Mouse (Mus musculus) heart, postnatal 25 days (tissue): ENCODE results near the gene Mpo. TPM values are rescaled to one million over a fixed set of nuclear protein-coding genes. Genes with fewer than 3 reads are reported as not detected.

Experiments used
- DNase-seq: peaks from one replicate; pipeline ENCODE4 v3.0.0; 2022; ENCODE audit warnings: low spot score
- intact Hi-C: fragments of 180-260 bp; cut with DNase I; formaldehyde crosslinking; loops from one replicate; pipeline ENCODE4 v1.15.1; 2025
- total RNA-seq, 2 experiments: library from RNA; stranded (reverse); gene quantifications; 2 replicates each; pipeline ENCODE4 v1.2.3; 2021

Mpo gene
- total RNA-seq, 2 experiments from 2014 or later = not detected

DNA sequence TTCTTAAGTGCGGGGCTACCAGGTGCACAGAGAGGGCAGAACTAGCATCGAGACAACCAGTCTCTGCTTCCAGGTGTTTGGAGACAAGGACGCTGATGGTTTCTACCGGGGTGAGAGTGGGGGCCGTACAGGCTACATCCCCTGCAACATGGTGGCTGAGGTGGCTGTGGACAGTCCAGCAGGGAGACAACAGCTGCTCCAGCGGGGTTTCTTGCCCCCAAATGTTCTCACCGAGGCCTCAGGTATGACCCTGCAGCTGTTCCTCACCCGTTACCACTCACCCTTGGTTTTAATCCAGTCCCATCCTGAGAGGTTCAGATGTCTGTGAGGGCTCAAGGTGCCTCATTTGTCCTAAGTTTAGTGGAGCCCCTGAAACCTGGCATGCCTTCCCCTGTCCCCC lies 13.3 kb upstream of the Mpo start:
- DNase-seq = no peak
- intact Hi-C loops = no loop called here

- DNase-seq = no peak
- intact Hi-C loops = no loop called here
These were observed 3.3 kb upstream of the Mpo start for GRCm38 (mm10) chr11:87790088-87790487.

GRCm38 (mm10) chr11:87801711-87802275 lies 8.4 kb downstream of the Mpo start:
- intact Hi-C loops = no loop called here
- peak; percentile 9 for DNase-seq

DNA sequence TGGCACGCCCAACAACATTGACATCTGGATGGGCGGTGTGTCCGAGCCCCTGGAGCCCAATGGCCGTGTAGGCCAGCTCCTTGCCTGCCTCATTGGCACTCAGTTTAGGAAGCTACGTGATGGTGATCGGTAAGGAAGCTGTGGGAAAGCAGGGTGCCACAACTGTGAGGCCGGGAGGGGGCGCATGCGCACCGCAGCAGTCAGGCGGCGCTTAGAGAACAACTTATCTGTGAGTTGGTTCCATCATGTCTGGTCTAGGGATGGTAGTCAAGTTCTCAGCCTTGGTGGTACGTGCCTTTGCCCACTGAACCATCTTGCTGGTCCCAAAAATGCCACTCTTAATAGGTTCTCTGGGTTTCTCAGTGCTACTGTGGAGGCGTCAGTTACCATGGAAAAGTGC lies 9.2 kb downstream of the Mpo start:
- intact Hi-C loops = no loop called here
- DNase-seq = no peak

DNA sequence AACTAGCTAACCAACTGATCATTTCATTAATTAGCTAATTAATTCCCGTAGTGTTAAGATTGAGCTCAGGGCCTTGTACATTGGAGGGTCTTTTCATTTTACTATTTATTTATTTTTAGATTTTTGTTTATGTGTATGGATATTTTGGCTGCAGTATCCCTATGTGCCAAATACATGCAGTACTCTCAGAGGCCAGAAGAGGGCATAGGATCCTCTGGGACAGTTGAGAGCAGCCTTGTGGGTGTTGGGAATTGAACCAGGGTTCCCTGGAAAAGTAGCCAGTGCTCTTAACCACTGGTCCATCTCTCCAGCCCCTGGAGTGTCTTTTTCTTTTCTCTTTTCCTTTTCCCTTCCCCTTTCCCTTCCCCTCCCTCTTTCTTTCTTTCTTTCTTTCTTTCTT lies 12.1 kb downstream of the Mpo start:
- no peak for DNase-seq
- intact Hi-C loops = no loop called here

DNA sequence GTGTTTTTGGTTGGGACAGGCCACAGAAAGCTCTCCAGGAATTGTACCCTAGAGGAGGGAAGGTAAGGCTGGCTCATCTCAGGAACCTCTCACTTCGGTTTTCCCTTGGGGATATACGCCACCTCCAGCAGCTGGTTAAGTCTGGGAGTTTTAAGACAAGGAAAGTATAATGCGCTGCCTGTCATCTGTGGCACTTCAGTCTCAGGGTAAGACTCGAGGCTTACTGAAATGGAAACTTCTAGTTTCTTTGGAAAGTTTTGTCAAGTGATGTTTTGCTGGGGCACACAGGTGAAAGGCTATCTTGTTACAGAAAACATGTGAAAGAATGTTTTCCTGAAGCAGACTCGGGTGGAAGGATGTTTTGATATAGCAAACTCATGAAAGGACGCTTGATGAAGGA lies 14.1 kb downstream of the Mpo start:
- no peak for DNase-seq
- intact Hi-C loops = no loop called here

DNA sequence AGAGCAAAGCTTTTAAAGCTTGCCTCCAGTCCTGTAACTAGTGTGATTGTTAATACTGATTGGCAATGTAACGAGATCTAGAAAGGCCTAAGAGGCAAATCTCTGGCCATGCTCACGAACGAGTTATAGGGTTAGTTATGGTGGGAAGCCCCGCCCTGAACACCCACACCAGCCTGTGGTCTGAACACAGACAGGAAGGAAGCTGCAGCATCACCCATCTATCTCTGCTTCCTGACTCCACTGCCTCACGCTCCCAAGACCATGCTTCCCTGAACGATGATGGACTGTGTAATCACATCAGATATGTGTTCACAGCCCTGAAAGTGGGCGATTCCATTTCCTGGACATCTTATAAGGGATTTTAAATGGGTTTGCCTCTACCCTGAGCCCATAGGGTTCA lies 14.9 kb downstream of the Mpo start:
- DNase-seq = no peak
- intact Hi-C loops = no loop called here

DNA sequence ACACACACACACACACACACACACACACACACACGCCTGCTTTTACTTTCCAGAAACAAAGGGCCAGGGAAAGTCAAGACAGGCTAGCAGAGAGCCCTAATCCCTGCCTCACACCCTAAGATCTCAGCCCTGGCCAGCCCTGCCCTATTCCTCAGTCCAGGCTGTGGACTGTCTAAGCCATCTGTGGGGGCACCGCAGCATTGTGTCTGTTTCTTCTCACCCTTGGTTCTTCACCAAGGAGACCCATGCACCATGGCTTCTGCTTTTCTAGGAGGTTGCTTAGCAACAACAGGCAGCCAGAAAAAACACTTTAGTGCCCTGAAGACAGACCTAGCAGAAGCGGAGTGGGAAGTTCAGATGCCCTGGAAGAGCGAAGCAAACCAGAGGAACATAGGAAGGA lies 18.0 kb downstream of the Mpo start:
- intact Hi-C loops = no loop called here
- DNase-seq = no peak

- intact Hi-C loops = no loop called here
- DNase-seq = no peak
These were observed 21.4 kb downstream of the Mpo start for GRCm38 (mm10) chr11:87814831-87815230.

DNA sequence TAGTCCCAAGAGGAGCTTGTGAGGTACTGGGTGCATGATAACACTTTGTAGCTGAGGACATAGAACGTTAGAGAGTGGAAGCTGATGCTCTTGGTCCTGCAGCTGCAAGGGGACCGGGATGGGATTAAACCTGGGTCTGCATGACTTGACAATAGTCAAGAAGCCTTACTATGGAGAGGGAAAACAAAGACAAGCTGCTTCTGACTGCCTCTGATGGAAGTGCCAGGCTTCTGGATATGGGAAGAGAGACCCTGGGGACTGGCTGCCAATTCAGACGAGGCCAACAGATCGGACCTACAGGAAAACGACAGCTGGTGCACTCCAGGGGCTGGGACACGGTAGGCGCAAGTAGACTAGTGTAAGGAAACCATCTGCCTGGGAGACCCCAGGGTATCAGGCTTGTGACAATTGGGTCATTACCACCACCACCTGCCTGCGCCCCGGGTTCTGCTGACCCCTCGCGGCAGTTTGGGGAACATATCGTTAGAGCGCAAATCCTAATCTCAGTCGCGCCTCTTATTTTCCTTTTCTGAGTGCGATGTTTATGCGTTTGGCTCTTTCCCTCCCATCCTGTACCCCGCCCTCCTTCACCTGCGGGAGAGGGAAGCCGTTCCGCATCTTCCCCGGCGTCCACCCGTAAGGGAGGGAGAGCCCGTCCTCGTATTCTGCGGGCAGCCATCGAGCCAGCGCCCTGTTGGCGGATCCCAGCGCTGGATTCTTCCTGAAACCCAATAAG lies 23.5 kb downstream of the Mpo start:
- DNase-seq = no peak
- intact Hi-C loops = loop anchor here (2.0 kb wide), 1 partner anchor 154 kb away; the partner anchor contains the start of gene Rnf43

- intact Hi-C loops = loop anchor here (2.0 kb wide), 1 partner anchor 155 kb away; the partner anchor contains the start of gene Rnf43
- no peak for DNase-seq
These were observed 24.0 kb downstream of the Mpo start for GRCm38 (mm10) chr11:87817443-87817773.

- no peak for DNase-seq
- intact Hi-C loops = no loop called here
These were observed 28.1 kb downstream of the Mpo start for GRCm38 (mm10) chr11:87821502-87821901.

DNA sequence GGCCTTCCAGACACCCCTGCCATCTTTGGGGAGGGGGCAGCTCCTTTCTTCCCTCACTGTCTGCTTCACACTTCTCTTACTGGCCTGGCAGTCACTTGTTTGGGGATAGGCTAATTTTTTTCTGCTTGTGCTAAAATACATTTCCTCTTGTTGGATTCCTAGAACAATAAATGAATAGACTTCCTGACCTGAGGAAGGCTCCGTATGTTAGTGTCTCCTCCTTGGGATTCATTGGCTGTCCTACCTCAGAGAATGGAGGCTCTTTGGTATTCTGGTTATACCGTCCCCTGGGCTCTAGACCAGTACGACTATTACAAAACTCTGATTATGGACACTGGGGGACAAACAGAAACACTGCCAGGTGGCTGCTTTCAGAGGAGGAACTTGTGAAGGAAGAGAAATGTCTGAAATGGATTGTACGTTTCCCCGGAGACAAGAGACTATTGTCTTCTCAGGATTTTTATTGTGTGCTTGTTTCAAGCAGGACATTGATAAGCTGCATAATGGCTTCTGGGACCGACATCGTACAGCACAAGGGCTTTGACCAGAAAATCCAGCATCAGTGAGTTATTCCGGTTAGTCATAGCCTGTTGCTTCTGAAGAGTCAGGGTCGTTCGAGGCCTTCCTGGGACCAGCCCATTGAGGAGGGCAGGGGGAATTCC lies 35.0 kb downstream of the Mpo start, which contains the start of gene Lpo:
Gene Lpo (minus strand): TSS at position 51 of the 662 bp plus-strand sequence.
- intact Hi-C loops = no loop called here

DNA sequence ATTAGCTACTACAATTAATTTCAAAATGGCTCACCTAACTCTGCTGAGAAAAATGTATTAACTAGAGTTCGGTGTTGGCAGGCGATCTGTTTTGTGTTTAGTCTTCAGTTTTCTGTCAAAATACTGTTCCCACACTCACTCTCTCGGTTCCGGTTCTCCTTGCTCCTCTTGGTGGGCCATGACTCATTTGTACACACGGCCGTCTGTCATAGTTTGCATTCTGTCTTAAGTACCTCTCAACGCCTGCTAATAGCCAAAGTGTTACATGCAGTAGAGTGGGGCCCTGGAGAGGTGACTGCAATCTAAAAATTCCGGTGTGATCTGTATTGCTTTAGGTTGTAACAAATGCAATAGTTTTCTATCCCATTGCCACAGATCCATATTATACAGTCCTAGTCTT lies 47.3 kb downstream of the Mpo start:
- intact Hi-C loops = no loop called here
- DNase-seq = no peak

More for the DNA sequence above, 35.0 kb downstream of the Mpo start, which contains the start of gene Lpo:
- DNase-seq = no peak

DNA sequence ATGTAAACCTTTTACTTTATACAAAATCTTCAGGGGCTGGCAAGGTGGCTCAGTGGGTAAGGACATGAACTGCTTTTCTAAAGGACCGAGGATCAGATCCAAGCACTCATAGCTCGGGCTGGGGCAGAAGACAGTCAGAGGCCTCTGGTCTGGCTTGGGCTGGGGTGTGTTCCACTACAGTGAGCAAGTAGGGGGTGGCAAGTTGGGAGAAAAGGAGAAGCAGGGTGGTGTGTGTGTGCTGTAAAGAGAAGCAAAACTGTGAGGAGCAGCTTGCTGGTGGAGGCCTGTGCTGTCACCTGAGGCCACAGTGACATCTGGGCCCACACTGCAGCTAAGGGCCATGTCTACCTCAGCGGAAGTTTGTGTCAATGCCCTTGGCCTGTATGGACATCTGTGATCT lies 48.1 kb downstream of the Mpo start:
- no peak for DNase-seq
- intact Hi-C loops = no loop called here

DNA sequence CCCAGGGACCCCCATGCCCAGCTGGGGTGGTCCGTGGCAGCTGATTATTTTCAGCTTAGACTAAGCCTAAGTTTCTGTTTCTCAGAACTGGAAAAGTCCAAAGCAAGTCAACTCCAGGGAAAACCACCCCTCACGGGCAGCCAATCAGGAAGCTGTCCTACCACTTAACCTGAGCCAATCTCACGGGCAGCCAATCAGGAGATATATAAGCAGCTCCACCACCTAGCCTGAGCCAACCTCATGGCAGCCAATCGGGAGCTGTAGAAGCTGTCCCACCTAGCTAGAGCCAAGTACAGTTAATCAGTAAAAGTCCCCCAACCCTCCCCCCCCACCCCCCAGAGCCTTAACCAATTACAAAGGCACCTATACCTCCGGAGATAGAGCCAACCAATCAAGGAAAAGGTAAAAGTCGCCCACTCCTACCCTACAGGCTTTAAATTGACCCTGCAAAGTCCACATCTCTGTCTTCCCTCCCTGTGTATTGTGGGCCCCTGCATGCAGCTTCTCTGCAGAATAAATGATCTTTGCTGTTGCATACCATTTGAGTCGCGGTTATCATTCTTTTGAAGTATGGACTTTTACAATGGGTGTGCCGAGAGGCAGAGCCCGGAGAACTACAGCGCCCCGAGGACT lies 53.7 kb downstream of the Mpo start:
- intact Hi-C loops = no loop called here
- no peak for DNase-seq

- DNase-seq = no peak
- intact Hi-C loops = no loop called here
These were observed 54.5 kb downstream of the Mpo start for GRCm38 (mm10) chr11:87847884-87848283.

- DNase-seq = peak; percentile 72
- intact Hi-C loops = no loop called here
These were observed 59.6 kb downstream of the Mpo start, which contains the start of gene Mks1 for GRCm38 (mm10) chr11:87852690-87853596. Mks1 (plus strand) TSS chr11:87853215.

GRCm38 (mm10) chr11:87853597-87853954 lies 60.2 kb downstream of the Mpo start:
- no peak for DNase-seq
- intact Hi-C loops = no loop called here
